Mouse (Mus musculus) gastrocnemius, adult 18-20 months (tissue): ENCODE results near the gene Surf1. TPM values are rescaled to one million over a fixed set of nuclear protein-coding genes. Genes with fewer than 3 reads are reported as not detected.
"Not testable (repeated sequence)": the region's sequence is repeated elsewhere in the genome, so short reads cannot be mapped to it uniquely, and the experiment has no call there.

Experiments used
- DNase-seq: peaks from one replicate; pipeline ENCODE4 v3.0.0; 2021; ENCODE audit warnings: low spot score
- total RNA-seq, 2 experiments: library from RNA; stranded (reverse); gene quantifications; 2 replicates each; pipeline ENCODE4 v1.2.3; 2021

Gene Surf1
- total RNA-seq, 2 experiments from 2014 or later: 41.4 to 43.1 TPM

GRCm38 (mm10) chr2:26900731-26901130 lies 15.6 kb downstream of the Surf1 start:
- no peak for DNase-seq

- no peak for DNase-seq
Observed at GRCm38 (mm10) chr2:26895898-26896297, 20.4 kb downstream of the Surf1 start.

- not testable (repeated sequence) for DNase-seq
Observed at GRCm38 (mm10) chr2:26886170-26886569, 30.2 kb downstream of the Surf1 start.

- not testable (repeated sequence) for DNase-seq
Observed at GRCm38 (mm10) chr2:26885541-26885940, 30.8 kb downstream of the Surf1 start.

GRCm38 (mm10) chr2:26878571-26878970 lies 37.8 kb downstream of the Surf1 start:
- DNase-seq: no peak

GRCm38 (mm10) chr2:26870666-26871065 lies 45.7 kb downstream of the Surf1 start:
- no peak for DNase-seq

- no peak for DNase-seq
Observed at GRCm38 (mm10) chr2:26864879-26865278, 51.5 kb downstream of the Surf1 start, which contains the start of gene Abo. Gene Abo (minus strand): TSS chr2:26864979.

Other genes with a start within 250 kb of the Surf1 start
- not detected for gene Lcn4, start 245.2 kb downstream of the Surf1 start, total RNA-seq
- not detected for gene Abo, start 51.6 kb downstream of the Surf1 start, total RNA-seq
- gene Surf6, start 13.7 kb downstream of the Surf1 start, total RNA-seq: 10 to 100 TPM; 11.6 to 12.1 TPM
- 10 to 100 TPM; 16.7 to 17.4 TPM for gene Med22, start 5.9 kb downstream of the Surf1 start, total RNA-seq
- gene Rpl7a, start 5.8 kb downstream of the Surf1 start, total RNA-seq: 100 to 1,000 TPM; 278 to 285 TPM
- gene Surf2, start 163 bp downstream of the Surf1 start, total RNA-seq: 10 to 100 TPM; 11.5 to 12.5 TPM
- gene Surf4, start 17.4 kb upstream of the Surf1 start, total RNA-seq: 10 to 100 TPM; 69.8 to 70.0 TPM
- under 1 TPM in 1 of 2 experiments, not detected in 1; 0.24 TPM for gene Stkld1, start 17.5 kb upstream of the Surf1 start, total RNA-seq
- 10 to 100 TPM; 14.4 to 14.7 TPM for gene Rexo4, start 47.9 kb upstream of the Surf1 start, total RNA-seq
- not detected for gene Adamts13, start 56.9 kb upstream of the Surf1 start, total RNA-seq
- 10 to 100 TPM; 31.2 to 34.2 TPM for gene Cacfd1, start 93.4 kb upstream of the Surf1 start, total RNA-seq
- gene Slc2a6, start 111.5 kb upstream of the Surf1 start, total RNA-seq: under 1 TPM in 1 of 2 experiments, not detected in 1; 0.17 TPM
- under 1 TPM; 0.18 to 0.21 TPM for gene Mymk, start 155.6 kb upstream of the Surf1 start, total RNA-seq
- gene Adamtsl2, start 162.8 kb upstream of the Surf1 start, total RNA-seq: 1 to 10 TPM; 2.7 to 6.9 TPM
- gene Fam163b, start 226.0 kb upstream of the Surf1 start, total RNA-seq: not detected
- not detected for gene Dbh, start 248.7 kb upstream of the Surf1 start, total RNA-seq